Mouse (Mus musculus) kidney, embryonic 16.5 days (tissue): ENCODE results near the gene Gm4491. TPM values are rescaled to one million over a fixed set of nuclear protein-coding genes. Genes with fewer than 3 reads are reported as not detected.

Experiments
- ATAC-seq: fragments of 200-750 bp; cut with Nextera tagmentation; 2 replicates; pipeline ENCODE4 v1.8.0; 2017; ENCODE audit warnings: moderate TSS enrichment; ENCODE audit not compliant: low FRiP score, low TSS enrichment
- H3K27ac ChIP-seq: fragments of 300-500 bp; sonication (generic); 2 replicates; pipeline ENCODE4 v1.5.1; 2014; ENCODE audit warnings: low read length
- H3K27me3 ChIP-seq: fragments of 300-500 bp; sonication (generic); 2 replicates; pipeline ENCODE4 v1.6.1; 2014; ENCODE audit warnings: low read length, control low read depth, mixed read lengths; ENCODE audit not compliant: insufficient read depth
- H3K36me3 ChIP-seq: fragments of 300-500 bp; sonication (generic); 2 replicates; pipeline ENCODE4 v1.6.1; 2014; ENCODE audit warnings: low read length, control low read depth, mixed read lengths; ENCODE audit not compliant: insufficient read depth
- H3K4me1 ChIP-seq: fragments of 300-500 bp; sonication (generic); 2 replicates; pipeline ENCODE4 v1.6.1; 2014; ENCODE audit warnings: low read length, control low read depth, mixed read lengths; ENCODE audit not compliant: insufficient read depth
- H3K4me2 ChIP-seq: fragments of 300-500 bp; sonication (generic); replicated peaks from 2 replicates; pipeline ENCODE4 v1.6.1; 2014; ENCODE audit warnings: low read depth, low read length
- H3K4me3 ChIP-seq: fragments of 300-500 bp; sonication (generic); 2 replicates; pipeline ENCODE4 v1.5.1; 2014; ENCODE audit warnings: mild to moderate bottlenecking, low read length
- H3K9ac ChIP-seq: fragments of 300-500 bp; sonication (generic); replicated peaks from 2 replicates; pipeline ENCODE4 v1.6.1; 2014; ENCODE audit warnings: low read length
- H3K9me3 ChIP-seq: fragments of 300-500 bp; sonication (generic); 2 replicates; pipeline ENCODE4 v1.6.1; 2016; ENCODE audit warnings: low read length, control low read depth
- WGBS: fragments of 180-500 bp; shearing (Covaris S2); extraction: QIAGEN DNeasy Blood & Tissue Kit; methylation state at CpG from one replicate; pipeline ENCODE4 v1.1.7; 2014; 5-methylcytosine and 5-hydroxymethylcytosine counted together
- polyA plus RNA-seq: library from polyadenylated mRNA; unstranded; fragments of >200 nt; fragmentation: Nextera tagmentation; extraction: Ambion mirVana; gene quantifications from 2 replicates; pipeline ENCODE4 v1.2.1, GENCODE M21; 2015

The Gm4491 gene
- polyA plus RNA-seq, 1 experiment from 2014 or later = not detected

DNA sequence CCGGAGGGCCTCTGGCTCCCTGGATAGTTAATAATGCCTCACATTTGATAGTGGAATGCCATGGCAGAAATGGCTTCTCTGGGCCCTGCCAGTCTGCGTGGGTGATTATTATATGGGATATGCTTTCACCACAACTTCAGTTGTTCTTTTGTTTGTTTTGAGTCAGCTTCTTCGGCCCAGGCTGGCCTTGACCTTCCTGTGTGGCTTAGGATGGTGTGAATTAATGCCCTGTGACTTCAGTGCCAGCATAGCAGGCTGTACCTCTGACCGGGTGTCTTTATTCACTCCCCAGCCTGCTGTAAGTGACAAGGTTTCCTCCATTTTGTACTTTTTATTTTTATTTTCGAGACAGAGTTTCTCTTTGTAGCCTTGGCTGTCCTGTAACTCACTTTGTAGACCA, 7.8 kb downstream of the Gm4491 start:
- 31% methylated on average over 5 of the region's 5 CpGs for WGBS
- H3K4me1 ChIP-seq = peaks cover 13% of the 10 kb centered on the region; the same call in 1 of the 2 replicates
- H3K9me3 ChIP-seq = no peaks in the 10 kb centered on the region
- no peak overlapping the region for H3K27ac ChIP-seq
- H3K9ac ChIP-seq = no peak overlapping the region
- no peak overlapping the region for H3K4me3 ChIP-seq
- H3K27me3 ChIP-seq = peaks cover 46% of the 10 kb centered on the region
- no peaks in the 10 kb centered on the region for H3K36me3 ChIP-seq
- no peak overlapping the region for H3K4me2 ChIP-seq
- ATAC-seq = no peak

DNA sequence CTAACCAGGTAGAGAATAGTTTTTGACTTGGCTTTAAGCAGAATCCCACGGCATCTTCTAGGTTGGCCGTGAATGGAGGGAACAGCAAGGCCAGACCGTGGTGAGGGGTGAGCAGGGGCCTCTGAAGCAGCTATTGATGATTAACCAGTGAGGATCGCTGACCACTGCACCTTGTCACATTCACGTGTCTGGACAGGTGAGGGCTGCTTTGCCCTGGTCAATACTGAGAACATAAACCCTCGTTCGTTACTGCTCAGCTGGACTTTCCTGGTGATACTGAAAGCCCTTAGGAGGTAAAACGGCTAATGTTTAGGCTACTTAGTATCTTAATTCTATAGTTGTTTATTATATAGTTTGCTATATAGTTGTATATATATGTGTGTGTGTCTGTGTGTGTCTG, 8.6 kb downstream of the Gm4491 start:
- Histone ChIP-seq H3K4me3 (no peak overlapping the region), H3K27me3 (peaks cover 52% of the 10 kb centered on the region), H3K4me1 (peaks cover 13% of the 10 kb centered on the region; the same call in 1 of the 2 replicates), H3K27ac (no peak overlapping the region), H3K4me2 (no peak overlapping the region), H3K9ac (no peak overlapping the region), H3K36me3 (no peaks in the 10 kb centered on the region), H3K9me3 (no peaks in the 10 kb centered on the region)
- no peak for ATAC-seq
- 56% methylated on average over 8 of the region's 8 CpGs for WGBS

DNA sequence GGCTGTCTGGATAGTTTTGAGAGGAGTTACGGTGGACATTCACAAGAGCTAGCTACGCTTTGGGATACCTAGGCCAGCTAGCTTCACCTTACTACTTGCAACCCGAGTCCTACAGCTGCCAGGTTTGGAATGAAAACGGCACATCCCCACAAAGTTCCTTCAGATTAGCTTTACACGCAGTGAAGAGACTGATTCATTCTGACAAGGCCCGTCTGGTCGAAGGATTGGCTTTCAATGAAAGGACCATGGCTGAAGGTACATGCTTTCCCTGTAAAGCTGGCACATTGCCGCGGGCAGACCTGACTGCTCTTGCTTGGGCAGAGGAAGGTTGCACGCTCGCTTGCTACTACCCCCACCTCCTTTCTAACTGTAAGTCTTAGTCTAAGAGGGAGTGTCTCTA, 10.0 kb downstream of the Gm4491 start:
- H3K27me3 ChIP-seq = peaks cover 52% of the 10 kb centered on the region
- H3K36me3 ChIP-seq = no peaks in the 10 kb centered on the region
- WGBS = 43% methylated on average over 11 of the region's 11 CpGs
- H3K4me2 ChIP-seq = no peak overlapping the region
- peaks cover 13% of the 10 kb centered on the region; the same call in 1 of the 2 replicates for H3K4me1 ChIP-seq
- H3K9me3 ChIP-seq = no peaks in the 10 kb centered on the region
- ATAC-seq = no peak
- no peak overlapping the region for H3K27ac ChIP-seq
- no peak overlapping the region for H3K9ac ChIP-seq
- H3K4me3 ChIP-seq = no peak overlapping the region

DNA sequence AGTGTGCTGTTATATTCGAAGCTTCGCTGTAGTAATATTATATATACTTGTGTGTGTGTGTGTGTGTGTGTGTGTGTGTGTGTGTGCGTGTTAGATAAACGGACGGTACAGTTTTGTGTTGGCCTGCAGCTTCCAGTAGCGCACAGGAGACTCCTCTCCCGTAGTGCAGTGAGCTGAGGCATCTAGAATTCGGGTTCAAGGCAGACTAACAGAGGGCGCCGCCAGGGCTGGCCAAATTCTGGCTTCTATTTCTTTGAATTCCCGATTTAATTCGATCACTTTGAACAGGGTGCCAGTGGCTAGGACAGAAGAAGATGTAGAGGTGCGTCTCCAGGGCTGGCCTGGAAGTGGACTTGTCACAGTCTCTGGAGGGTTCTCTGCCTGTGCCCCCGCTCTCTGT, 10.6 kb downstream of the Gm4491 start:
- Histone ChIP-seq H3K27ac (no peak overlapping the region), H3K4me1 (peaks cover 13% of the 10 kb centered on the region; the same call in 1 of the 2 replicates), H3K9me3 (no peaks in the 10 kb centered on the region), H3K9ac (no peak overlapping the region), H3K4me2 (peak overlapping the region; percentile 98), H3K27me3 (peaks cover 55% of the 10 kb centered on the region), H3K36me3 (no peaks in the 10 kb centered on the region), H3K4me3 (peak overlapping the region; percentile 62)
- WGBS = 13% methylated on average over 14 of the region's 14 CpGs
- ATAC-seq = no peak

DNA sequence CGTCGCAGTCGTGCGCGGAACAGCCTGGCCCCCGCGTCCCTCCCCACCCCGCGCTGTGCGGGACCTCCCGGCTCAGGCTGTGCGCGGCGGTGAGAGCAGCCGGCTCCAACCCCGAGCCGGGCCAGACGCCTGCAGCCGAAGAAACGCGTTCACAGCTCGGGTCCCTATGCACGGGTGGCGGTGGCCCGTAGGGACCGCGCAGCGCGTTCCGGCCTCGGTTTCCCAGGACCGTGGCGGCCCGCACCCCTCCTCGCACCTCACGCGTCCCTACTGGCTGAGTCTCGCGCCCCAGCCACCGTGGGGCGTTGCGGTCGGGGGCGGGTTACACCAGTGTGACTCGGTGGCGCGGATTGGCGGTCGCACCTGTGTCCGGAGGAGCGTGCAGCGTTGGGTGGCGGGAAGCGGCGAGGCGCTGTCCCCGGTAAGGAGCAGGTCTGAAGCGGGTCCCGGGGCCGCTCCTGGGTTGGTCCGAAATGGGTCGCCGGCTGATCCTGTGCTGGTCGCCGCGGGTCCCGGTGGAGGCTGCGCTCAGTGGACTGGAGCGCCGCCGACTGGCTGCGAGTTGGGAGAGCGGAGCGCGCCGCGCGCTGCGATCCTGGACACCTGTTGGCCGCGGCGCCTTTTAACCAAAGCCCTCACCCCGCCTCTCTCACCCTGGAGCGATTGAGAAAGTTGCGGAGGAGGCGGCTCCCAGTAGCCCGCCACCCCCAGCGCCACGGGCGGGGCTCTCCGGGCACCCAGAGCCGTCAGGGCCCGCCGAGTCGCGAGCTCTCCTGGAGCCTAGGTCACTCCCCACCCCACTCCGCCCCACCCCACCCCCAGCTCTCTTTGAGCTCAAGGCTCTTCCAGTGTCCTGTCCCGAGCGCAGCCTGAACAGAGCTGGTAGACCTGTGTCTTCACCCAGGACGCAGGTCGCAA, 11.3 kb downstream of the Gm4491 start, which contains the start of gene Gjb2:
TSS of gene Gjb2 (minus strand) at position 597 of the 918 bp plus-strand sequence.
- H3K27me3 ChIP-seq = peaks cover 56% of the 10 kb centered on the region
- peak; percentile 79 for ATAC-seq

DNA sequence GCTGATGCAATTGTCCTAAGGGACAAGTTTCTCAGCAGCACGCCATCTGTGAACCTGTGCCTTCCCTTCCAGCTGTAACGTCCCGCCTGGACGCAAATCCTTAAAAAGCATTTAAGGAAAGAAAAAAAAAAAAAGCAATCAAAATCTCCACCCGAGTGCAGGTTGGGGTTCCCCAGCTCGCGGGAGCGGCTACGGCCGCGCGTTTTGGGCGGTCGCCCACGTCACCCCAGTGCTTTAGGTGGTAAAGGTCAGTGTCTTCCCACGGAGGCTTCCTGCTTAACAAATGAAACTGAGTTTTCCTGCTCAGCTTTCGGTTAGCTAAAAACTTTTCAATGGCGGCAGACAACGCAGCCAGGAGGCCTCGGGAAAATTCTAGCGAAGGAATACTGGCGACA, 12.0 kb downstream of the Gm4491 start:
- WGBS = 3% methylated on average over 22 of the region's 22 CpGs
- Histone ChIP-seq H3K9ac (peak overlapping the region; percentile 60), H3K4me2 (peak overlapping the region; percentile 98), H3K9me3 (no peaks in the 10 kb centered on the region), H3K27ac (no peak overlapping the region), H3K27me3 (peaks cover 56% of the 10 kb centered on the region), H3K4me1 (peaks cover 13% of the 10 kb centered on the region; the same call in 1 of the 2 replicates), H3K4me3 (peak overlapping the region; percentile 62), H3K36me3 (no peaks in the 10 kb centered on the region)
- ATAC-seq = no peak

More for the DNA sequence above, 11.3 kb downstream of the Gm4491 start, which contains the start of gene Gjb2:
- peak within 1 kb of the TSS; percentile 98 for H3K4me2 ChIP-seq
- WGBS = under 1% methylated on average over 94 of the region's 101 CpGs
- H3K4me1 ChIP-seq = peaks cover 13% of the 10 kb centered on the region; the same call in 1 of the 2 replicates
- no peak within 1 kb of the TSS for H3K27ac ChIP-seq
- H3K36me3 ChIP-seq = no peaks in the 10 kb centered on the region
- H3K4me3 ChIP-seq = peak within 1 kb of the TSS; percentile 62
- H3K9ac ChIP-seq = peak within 1 kb of the TSS; percentile 60
- H3K9me3 ChIP-seq = no peaks in the 10 kb centered on the region

DNA sequence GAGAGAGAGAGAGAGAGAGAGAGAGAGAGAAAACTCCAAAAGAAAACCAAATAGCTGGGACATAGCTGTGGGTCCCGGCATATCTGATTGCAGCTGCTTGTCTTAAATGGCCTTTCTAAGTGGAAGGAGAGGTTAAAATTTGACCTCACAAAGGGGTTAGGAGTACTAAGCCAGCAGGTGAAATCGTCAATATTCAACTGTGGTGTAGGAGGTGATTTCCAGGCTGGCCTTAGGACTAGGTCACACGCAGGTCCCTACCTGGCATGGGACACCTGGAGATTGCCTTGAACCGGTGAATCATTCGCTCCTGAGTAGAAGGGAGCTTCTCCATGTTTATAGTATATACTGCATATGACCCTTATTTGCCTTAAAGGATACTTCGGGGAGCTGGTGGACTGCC, 12.6 kb downstream of the Gm4491 start:
- Histone ChIP-seq H3K27me3 (peaks cover 56% of the 10 kb centered on the region), H3K36me3 (no peaks in the 10 kb centered on the region), H3K4me2 (no peak overlapping the region), H3K9me3 (no peaks in the 10 kb centered on the region), H3K27ac (no peak overlapping the region), H3K4me3 (no peak overlapping the region), H3K9ac (no peak overlapping the region), H3K4me1 (peaks cover 13% of the 10 kb centered on the region; the same call in 1 of the 2 replicates)
- WGBS = 56% methylated on average over 6 of the region's 6 CpGs
- ATAC-seq = no peak

DNA sequence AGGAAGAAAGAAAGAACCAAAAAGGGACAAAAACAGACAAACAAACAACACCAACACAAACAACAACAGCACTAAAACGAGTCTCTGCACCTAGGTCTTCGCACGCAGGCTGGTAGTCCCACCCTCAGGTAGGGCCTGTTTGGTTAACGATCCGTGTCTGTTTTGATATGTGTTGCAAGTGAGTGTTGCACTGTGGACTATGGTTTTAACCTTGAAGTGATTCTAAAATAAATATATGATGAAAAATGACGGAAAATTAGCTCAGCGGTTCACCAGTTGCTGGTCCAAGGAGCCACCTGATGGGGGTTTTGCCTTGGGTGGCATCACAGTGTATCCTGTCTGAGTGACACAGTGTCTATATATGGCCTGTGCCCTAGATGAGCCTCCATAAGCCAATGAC, 14.1 kb downstream of the Gm4491 start:
- Histone ChIP-seq H3K4me2 (no peak overlapping the region), H3K27me3 (peaks cover 51% of the 10 kb centered on the region), H3K36me3 (no peaks in the 10 kb centered on the region), H3K4me1 (peaks cover 10% of the 10 kb centered on the region; the same call in 1 of the 2 replicates), H3K4me3 (no peak overlapping the region), H3K9ac (no peak overlapping the region), H3K9me3 (no peaks in the 10 kb centered on the region), H3K27ac (no peak overlapping the region)
- no peak for ATAC-seq
- WGBS = 76% methylated on average over 7 of the region's 7 CpGs

DNA sequence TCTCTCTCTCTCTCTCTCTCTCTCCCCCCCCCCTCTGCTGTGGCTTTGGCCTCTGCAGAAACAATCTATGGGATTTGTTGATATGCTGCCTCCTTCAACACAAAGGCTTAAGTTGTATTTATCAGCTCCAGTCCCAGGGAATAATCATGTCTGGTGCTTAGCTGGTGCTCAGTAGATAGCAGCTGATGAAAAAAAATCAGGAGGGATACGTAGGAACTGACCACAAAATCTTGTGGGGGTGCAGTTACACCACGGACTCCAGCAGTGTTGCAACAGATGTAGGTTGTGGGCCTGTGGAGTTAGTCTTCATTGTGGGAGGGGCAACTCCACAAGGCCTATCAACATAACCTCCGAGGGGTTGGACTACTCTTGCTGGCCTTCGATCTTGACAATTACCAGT, 19.8 kb downstream of the Gm4491 start:
- Histone ChIP-seq H3K4me1 (no peaks in the 10 kb centered on the region), H3K27ac (no peak overlapping the region), H3K9ac (no peak overlapping the region), H3K36me3 (no peaks in the 10 kb centered on the region), H3K4me2 (no peak overlapping the region), H3K4me3 (no peak overlapping the region), H3K27me3 (peaks cover 4% of the 10 kb centered on the region; the same call in 1 of the 2 replicates), H3K9me3 (no peaks in the 10 kb centered on the region)
- 84% methylated on average over 4 of the region's 4 CpGs for WGBS
- ATAC-seq = no peak

DNA sequence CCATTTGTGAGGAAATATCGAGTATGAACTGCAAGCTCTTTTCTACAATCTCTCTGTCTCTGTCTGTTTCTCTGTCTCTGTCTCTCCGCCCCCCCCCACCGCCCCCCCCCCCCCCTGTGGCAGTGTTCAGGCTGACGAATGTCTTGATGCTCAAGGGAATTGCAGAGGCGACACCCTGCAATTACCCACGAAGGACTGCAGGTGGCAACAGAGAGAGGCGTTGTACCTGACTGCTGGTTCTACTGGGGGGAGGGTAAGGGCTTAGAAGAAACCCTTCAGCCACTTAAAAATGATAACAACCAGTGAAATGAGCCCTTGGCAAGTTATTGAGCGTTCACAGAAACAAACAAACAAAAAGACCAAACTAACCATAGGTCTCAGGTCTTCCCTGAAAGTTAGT, 22.7 kb downstream of the Gm4491 start:
- Histone ChIP-seq H3K9ac (no peak overlapping the region), H3K4me1 (no peaks in the 10 kb centered on the region), H3K4me3 (no peak overlapping the region), H3K27ac (no peak overlapping the region), H3K36me3 (no peaks in the 10 kb centered on the region), H3K4me2 (no peak overlapping the region), H3K27me3 (no peaks in the 10 kb centered on the region), H3K9me3 (no peaks in the 10 kb centered on the region)
- WGBS = 7% methylated on average over 8 of the region's 8 CpGs
- ATAC-seq = no peak
